Mouse (Mus musculus): ENCODE results near the gene Hdgf. TPM values are rescaled to one million over a fixed set of nuclear protein-coding genes. Genes with fewer than 3 reads are reported as not detected.
A peak's percentile ranks its signal among the peaks of the same experiment; 100 is the strongest.

Hdgf gene
- polyA plus RNA-seq, 1 experiment from 2014 or later: 116 TPM

DNA sequence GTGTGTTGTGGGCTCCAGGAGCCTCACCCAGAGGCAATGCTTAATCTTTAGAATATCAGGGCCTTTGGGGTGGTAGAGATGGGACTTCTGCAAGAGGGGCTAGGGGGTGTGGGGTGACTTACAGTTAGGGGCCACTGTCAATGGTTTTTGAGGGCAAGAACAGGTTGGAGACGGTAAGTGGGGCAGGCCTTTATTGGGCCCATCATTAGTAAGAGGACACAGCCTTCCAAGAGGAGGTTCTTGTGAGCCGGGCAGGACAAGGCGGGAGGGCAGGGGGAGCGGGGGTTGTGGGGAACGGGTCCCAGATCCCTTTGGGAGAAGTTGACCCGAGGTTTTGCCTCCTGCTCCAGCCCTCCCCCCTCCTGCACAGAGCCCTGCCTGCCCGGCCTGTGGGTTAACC lies 7.4 kb downstream of the Hdgf start:
- Histone ChIP-seq H3K9ac (replicated peaks) (no peak overlapping the region), H3K36me3 (replicated peaks; ENCODE audit: insufficient read depth, low read length) (peaks cover 44% of the 10 kb centered on the region), H3K4me1 (ENCODE audit: insufficient read depth) (peaks cover 38% of the 10 kb centered on the region), H3K27ac (ENCODE audit: low read depth) (no peak overlapping the region), H3K4me3 (ENCODE audit: low read depth, low read length) (no peak overlapping the region), H3K27me3 (ENCODE audit: insufficient read depth, low read length) (no peaks in the 10 kb centered on the region), H3K4me2 (ENCODE audit: low read depth, low read length) (no peak overlapping the region), H3K9me3 (ENCODE audit: low read length) (no peaks in the 10 kb centered on the region)
- DNase-seq: no peak
- 85% methylated on average over 7 of the region's 7 CpGs for WGBS (ENCODE audit: insufficient replicate concordance)
- TF ChIP-seq EP300 (IDR thresholded peaks at IDR 0.05; ENCODE audit: low read depth) (no peak), CTCF (IDR thresholded peaks at IDR 0.05; ENCODE audit: low read depth) (no peak)
- no peak for ATAC-seq

GRCm38 (mm10) chr3:87913891-87914290 lies 7.8 kb downstream of the Hdgf start:
- peaks cover 44% of the 10 kb centered on the region for H3K36me3 ChIP-seq (replicated peaks; ENCODE audit: insufficient read depth, low read length)
- H3K27me3 ChIP-seq (ENCODE audit: insufficient read depth, low read length): no peaks in the 10 kb centered on the region
- TF ChIP-seq CTCF (IDR thresholded peaks at IDR 0.05; ENCODE audit: low read depth) (no peak), EP300 (IDR thresholded peaks at IDR 0.05; ENCODE audit: low read depth) (no peak)
- H3K9me3 ChIP-seq (ENCODE audit: low read length): no peaks in the 10 kb centered on the region
- WGBS (ENCODE audit: insufficient replicate concordance): 70% methylated on average over 10 of the region's 10 CpGs
- ATAC-seq (no peak), DNase-seq (no peak)
- H3K4me3 ChIP-seq (ENCODE audit: low read depth, low read length): no peak overlapping the region
- H3K4me1 ChIP-seq (ENCODE audit: insufficient read depth): peaks cover 37% of the 10 kb centered on the region
- H3K9ac ChIP-seq (replicated peaks): no peak overlapping the region
- no peak overlapping the region for H3K27ac ChIP-seq (ENCODE audit: low read depth)
- H3K4me2 ChIP-seq (ENCODE audit: low read depth, low read length): no peak overlapping the region

DNA sequence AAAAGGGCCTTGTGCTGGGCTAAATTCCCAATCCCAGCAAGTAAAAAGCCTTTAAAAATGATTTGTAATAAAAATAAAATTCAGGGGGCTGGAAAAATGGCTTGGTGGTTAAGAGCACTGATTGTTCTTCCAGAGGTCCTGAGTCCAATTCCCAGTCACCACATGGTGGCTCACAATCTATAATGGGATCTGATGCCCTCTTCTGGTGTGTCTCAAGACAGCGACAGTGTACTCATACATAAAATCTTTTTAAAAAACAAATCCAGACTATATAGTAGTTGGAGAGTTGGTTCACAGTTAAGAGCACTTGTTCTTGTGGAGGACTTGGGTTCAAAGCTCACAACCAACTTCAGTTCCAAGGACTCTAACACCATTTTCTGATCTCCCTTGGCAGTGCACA lies 10.9 kb downstream of the Hdgf start:
- 81% methylated on average over 1 of the region's 1 CpGs for WGBS (ENCODE audit: insufficient replicate concordance)
- Histone ChIP-seq H3K27ac (ENCODE audit: low read depth) (no peak overlapping the region), H3K4me2 (ENCODE audit: low read depth, low read length) (no peak overlapping the region), H3K27me3 (ENCODE audit: insufficient read depth, low read length) (no peaks in the 10 kb centered on the region), H3K4me3 (ENCODE audit: low read depth, low read length) (no peak overlapping the region), H3K4me1 (ENCODE audit: insufficient read depth) (peaks cover 12% of the 10 kb centered on the region), H3K9ac (replicated peaks) (no peak overlapping the region), H3K9me3 (ENCODE audit: low read length) (no peaks in the 10 kb centered on the region), H3K36me3 (replicated peaks; ENCODE audit: insufficient read depth, low read length) (peaks cover 47% of the 10 kb centered on the region)
- no peak for DNase-seq
- no peak for ATAC-seq
- TF ChIP-seq CTCF (IDR thresholded peaks at IDR 0.05; ENCODE audit: low read depth) (0 out of 2 replicates have a peak, but pooled peaks have one; percentile 7), EP300 (IDR thresholded peaks at IDR 0.05; ENCODE audit: low read depth) (no peak)

- 88% methylated on average over 1 of the region's 1 CpGs for WGBS (ENCODE audit: insufficient replicate concordance)
- H3K4me2 ChIP-seq (ENCODE audit: low read depth, low read length): peak overlapping the region; percentile 85
- H3K9ac ChIP-seq (replicated peaks): no peak overlapping the region
- H3K4me3 ChIP-seq (ENCODE audit: low read depth, low read length): no peak overlapping the region
- peaks cover 45% of the 10 kb centered on the region for H3K36me3 ChIP-seq (replicated peaks; ENCODE audit: insufficient read depth, low read length)
- no peaks in the 10 kb centered on the region for H3K27me3 ChIP-seq (ENCODE audit: insufficient read depth, low read length)
- DNase-seq (no peak), ATAC-seq (no peak)
- 0 out of 2 replicates have a peak overlapping the region, but pooled peaks have one; percentile 30 for H3K27ac ChIP-seq (ENCODE audit: low read depth)
- no peaks in the 10 kb centered on the region for H3K9me3 ChIP-seq (ENCODE audit: low read length)
- H3K4me1 ChIP-seq (ENCODE audit: insufficient read depth): peaks cover 9% of the 10 kb centered on the region
- no peak for TF ChIP-seq CTCF (IDR thresholded peaks at IDR 0.05; ENCODE audit: low read depth)
- no peak for TF ChIP-seq EP300 (IDR thresholded peaks at IDR 0.05; ENCODE audit: low read depth)
Measured at GRCm38 (mm10) chr3:87918551-87918950, 12.4 kb downstream of the Hdgf start.

GRCm38 (mm10) chr3:87919336-87920108 lies 13.4 kb downstream of the Hdgf start, which contains the start of gene Mrpl24:
Mrpl24 (plus strand) TSS chr3:87919506.
- Histone ChIP-seq H3K9ac (replicated peaks) (peak within 1 kb of the TSS; percentile 68), H3K27me3 (ENCODE audit: insufficient read depth, low read length) (no peaks in the 10 kb centered on the region), H3K36me3 (replicated peaks; ENCODE audit: insufficient read depth, low read length) (peaks cover 45% of the 10 kb centered on the region), H3K9me3 (ENCODE audit: low read length) (no peaks in the 10 kb centered on the region), H3K4me2 (ENCODE audit: low read depth, low read length) (peak within 1 kb of the TSS; percentile 85), H3K4me1 (ENCODE audit: insufficient read depth) (peaks cover 9% of the 10 kb centered on the region), H3K4me3 (ENCODE audit: low read depth, low read length) (peak within 1 kb of the TSS; percentile 59), H3K27ac (ENCODE audit: low read depth) (peak within 1 kb of the TSS; percentile 58)
- DNase-seq: peak; percentile 71
- ATAC-seq: peak; percentile 89
- WGBS (ENCODE audit: insufficient replicate concordance): 1% methylated on average over 30 of the region's 30 CpGs
- TF ChIP-seq CTCF (IDR thresholded peaks at IDR 0.05; ENCODE audit: low read depth): no peak
- TF ChIP-seq EP300 (IDR thresholded peaks at IDR 0.05; ENCODE audit: low read depth): peak; percentile 52

- Histone ChIP-seq H3K27ac (ENCODE audit: low read depth) (no peak overlapping the region), H3K4me3 (ENCODE audit: low read depth, low read length) (peak overlapping the region; percentile 59), H3K9ac (replicated peaks) (peak overlapping the region; percentile 68), H3K4me1 (ENCODE audit: insufficient read depth) (peaks cover 9% of the 10 kb centered on the region), H3K4me2 (ENCODE audit: low read depth, low read length) (peak overlapping the region; percentile 85), H3K27me3 (ENCODE audit: insufficient read depth, low read length) (no peaks in the 10 kb centered on the region), H3K36me3 (replicated peaks; ENCODE audit: insufficient read depth, low read length) (peaks cover 45% of the 10 kb centered on the region), H3K9me3 (ENCODE audit: low read length) (no peaks in the 10 kb centered on the region)
- 53% methylated on average over 9 of the region's 9 CpGs for WGBS (ENCODE audit: insufficient replicate concordance)
- DNase-seq: no peak
- no peak for TF ChIP-seq EP300 (IDR thresholded peaks at IDR 0.05; ENCODE audit: low read depth)
- peak; percentile 37 for TF ChIP-seq CTCF (IDR thresholded peaks at IDR 0.05; ENCODE audit: low read depth)
- no peak for ATAC-seq
Measured at GRCm38 (mm10) chr3:87920270-87920943, 14.3 kb downstream of the Hdgf start.

Data from liver, postnatal 0 days (tissue).